8 mouse cellular contexts compared by ENCODE assay signal in genomic region chr6:94499897-94500623, GRCm38 (mm10). TPM values are rescaled to one million over a fixed set of nuclear protein-coding genes. Genes with fewer than 3 reads are reported as not detected.
DNase-seq lines count a peak whose midpoint lies in the region; ATAC-seq lines count a peak whose summit lies in the region.

Gene Slc25a26 (plus strand): TSS chr6:94500331.

- peak; percentile 99 for ATAC-seq in common myeloid progenitor, adult 5-6 weeks (replicated peaks; ENCODE audit: low read depth, poor library complexity, severe bottlenecking)

- H3K27me3 ChIP-seq in megakaryocyte, embryonic 14.5 days (replicated peaks), result no peaks in the 10 kb centered on the region

- H3K36me3 ChIP-seq in megakaryocyte, embryonic 14.5 days (replicated peaks; ENCODE audit: low read length), result no peaks in the 10 kb centered on the region

- DNase-seq in ZHBTc4 (ENCODE audit: low read depth, low spot score), result peak; percentile 94
- DNase-seq in gastrocnemius, adult 8-10 months (ENCODE audit: low spot score in 2 of 2), result peak; percentile 75 to 82
- peak; percentile 76 for DNase-seq in hindlimb bud, embryonic 11.5 days (ENCODE audit: extremely low spot score, low read depth, low spot score)
- DNase-seq in left cerebral cortex, adult 8-10 months (ENCODE audit: low spot score in 2 of 2), result peak; percentile 85 to 86
- peak; percentile 94 to 95 for DNase-seq in right cerebral cortex, postnatal 10 days (ENCODE audit: low spot score in 2 of 2)
- DNase-seq in urinary bladder, postnatal 25 days (ENCODE audit: low spot score), result peak; percentile 86

- peak within 1 kb of the TSS; percentile 98 for H3K4me3 ChIP-seq in megakaryocyte, embryonic 14.5 days (replicated peaks)

- H3K9me3 ChIP-seq in megakaryocyte, embryonic 14.5 days, result peaks cover under 1% of the 10 kb centered on the region; the same call in 1 of the 2 replicates

- H3K4me1 ChIP-seq in megakaryocyte, embryonic 14.5 days, result peaks cover 14% of the 10 kb centered on the region

RNA-seq across cellular contexts. Expression of gene Slc25a26, which starts in this region (rescaled TPM):
- 5.7 and 6.6 TPM in 2 replicates for total RNA-seq in common myeloid progenitor, adult 5-6 weeks (2017)
- total RNA-seq in gastrocnemius, adult 8-10 months (2022), result 10 to 100 TPM; 14.5 to 19.0 (median 17.9) TPM
- total RNA-seq in left cerebral cortex, adult 8-10 months (2022), result 10 to 100 TPM; 14.3 to 16.9 (median 15.6) TPM
- 1.8 TPM in 1 of 2 replicates, not detected in the other for polyA plus RNA-seq in megakaryocyte, embryonic 14.5 days (2012; ENCODE audit: insufficient read depth, low replicate concordance)

Comparison
In these comparisons a context has a peak if more than half of its experiments do, and no peak if none do; other contexts are left out.
1. Peak in every context shown above with its lines: DNase-seq, ATAC-seq and H3K4me3 ChIP-seq.